Mouse (Mus musculus) forebrain, embryonic 14.5 days (tissue): ENCODE data around the gene Mrpl53. TPM values are rescaled to one million over a fixed set of nuclear protein-coding genes. Genes with fewer than 3 reads are reported as not detected.
A peak's percentile ranks its signal among the peaks of the same experiment; 100 is the strongest.

Source experiments
- ATAC-seq: fragments of 200-750 bp; cut with Nextera tagmentation; 2 replicates; pipeline ENCODE4 v1.8.0; 2017; ENCODE audit warnings: mild to moderate bottlenecking, moderate library complexity
- DNase-seq: peaks from one replicate; pipeline ENCODE4 v3.0.0-alpha.2; 2015; ENCODE audit warnings: low spot score
- H3K27ac ChIP-seq: fragments of 300-500 bp; sonication (generic); 2 replicates; pipeline ENCODE4 v1.5.1; 2014; ENCODE audit warnings: low read depth, mild to moderate bottlenecking, control low read depth, low read length, moderate library complexity
- H3K27me3 ChIP-seq: fragments of 300-500 bp; sonication (generic); replicated peaks from 2 replicates; pipeline ENCODE4 v1.6.1; 2014; ENCODE audit warnings: low read length, control low read depth, mixed read lengths; ENCODE audit not compliant: control insufficient read depth, insufficient read depth
- H3K36me3 ChIP-seq: fragments of 300-500 bp; sonication (generic); 2 replicates; pipeline ENCODE4 v1.6.1; 2014; ENCODE audit warnings: low read length, control low read depth; ENCODE audit not compliant: control insufficient read depth, insufficient read depth
- H3K4me1 ChIP-seq: fragments of 300-500 bp; sonication (generic); 2 replicates; pipeline ENCODE4 v1.6.1; 2014; ENCODE audit warnings: antibody characterized with exemption, low read length, control low read depth; ENCODE audit not compliant: control insufficient read depth, insufficient read depth
- H3K4me2 ChIP-seq: fragments of 300-500 bp; sonication (generic); 2 replicates; pipeline ENCODE4 v1.6.1; 2014; ENCODE audit warnings: mild to moderate bottlenecking, control low read depth, low read length
- H3K4me3 ChIP-seq: fragments of 300-500 bp; sonication (generic); 2 replicates; pipeline ENCODE4 v1.5.1; 2014; ENCODE audit warnings: low read depth, low read length, control low read depth
- H3K9ac ChIP-seq: fragments of 300-500 bp; sonication (generic); 2 replicates; pipeline ENCODE4 v1.6.1; 2014; ENCODE audit warnings: mild to moderate bottlenecking, low read length, control low read depth, moderate library complexity
- H3K9me3 ChIP-seq: fragments of 300-500 bp; sonication (generic); replicated peaks from 2 replicates; pipeline ENCODE4 v1.6.1; 2016; ENCODE audit warnings: low read length, control low read depth, mixed read lengths; ENCODE audit not compliant: control insufficient read depth
- WGBS: fragments of 180-500 bp; shearing (Covaris S2); extraction: QIAGEN DNeasy Blood & Tissue Kit; methylation state at CpG from one replicate; pipeline ENCODE4 v1.1.7; 2014; 5-methylcytosine and 5-hydroxymethylcytosine counted together
- polyA plus RNA-seq: library from polyadenylated mRNA; unstranded; fragments of >200 nt; fragmentation: Nextera tagmentation; extraction: Ambion mirVana; gene quantifications from 2 replicates; pipeline ENCODE4 v1.2.1, GENCODE M21; 2014

The Mrpl53 gene
- polyA plus RNA-seq, 1 experiment from 2014 or later: 154 TPM

- H3K9me3 ChIP-seq: no peaks in the 10 kb centered on the region
- no peak overlapping the region for H3K27ac ChIP-seq
- H3K4me3 ChIP-seq: 0 out of 2 replicates have a peak overlapping the region, but pooled peaks have one; percentile 9
- ATAC-seq (0 out of 2 replicates have a peak, but pooled peaks have one; percentile 9), DNase-seq (peak; percentile 38)
- H3K27me3 ChIP-seq: peaks cover 89% of the 10 kb centered on the region
- H3K36me3 ChIP-seq: no peaks in the 10 kb centered on the region
- no peak overlapping the region for H3K9ac ChIP-seq
- no peaks in the 10 kb centered on the region; the same call in 1 of the 2 replicates for H3K4me1 ChIP-seq
- WGBS: under 1% methylated on average over 55 of the region's 58 CpGs
- H3K4me2 ChIP-seq: 0 out of 2 replicates have a peak overlapping the region, but pooled peaks have one; percentile 16
These were observed 38.3 kb upstream of the Mrpl53 start for GRCm38 (mm10) chr6:83070311-83071219.

GRCm38 (mm10) chr6:83071220-83071619, 37.6 kb upstream of the Mrpl53 start:
- Histone ChIP-seq H3K27ac (no peak overlapping the region), H3K9me3 (no peaks in the 10 kb centered on the region), H3K4me2 (no peak overlapping the region), H3K36me3 (no peaks in the 10 kb centered on the region), H3K4me3 (no peak overlapping the region), H3K9ac (no peak overlapping the region), H3K4me1 (no peaks in the 10 kb centered on the region; the same call in 1 of the 2 replicates), H3K27me3 (peaks cover 89% of the 10 kb centered on the region)
- WGBS: under 1% methylated on average over 24 of the region's 24 CpGs
- ATAC-seq (peak; percentile 24; the same call in 1 of the 2 replicates), DNase-seq (no peak)

GRCm38 (mm10) chr6:83074979-83075378, 33.9 kb upstream of the Mrpl53 start:
- Histone ChIP-seq H3K27ac (no peak overlapping the region), H3K4me3 (no peak overlapping the region), H3K4me1 (peaks cover 5% of the 10 kb centered on the region), H3K27me3 (peaks cover 56% of the 10 kb centered on the region), H3K9me3 (no peaks in the 10 kb centered on the region), H3K4me2 (no peak overlapping the region), H3K9ac (no peak overlapping the region), H3K36me3 (peaks cover 4% of the 10 kb centered on the region; the same call in 1 of the 2 replicates)
- DNase-seq (no peak), ATAC-seq (no peak)
- whole genome bisulfite sequencing: 17% methylated on average over 2 of the region's 2 CpGs

GRCm38 (mm10) chr6:83077630-83078323, 31.1 kb upstream of the Mrpl53 start, which contains the start of gene Pcgf1:
Pcgf1 (plus strand) TSS chr6:83077869.
- peaks cover 35% of the 10 kb centered on the region for H3K27me3 ChIP-seq
- peak within 1 kb of the TSS; percentile 89 for H3K27ac ChIP-seq
- 0% methylated on average over 51 of the region's 54 CpGs for WGBS
- ATAC-seq: peak; percentile 66
- peak; percentile 49 for DNase-seq
- H3K4me3 ChIP-seq: peak within 1 kb of the TSS; percentile 72
- peaks cover 5% of the 10 kb centered on the region; the same call in 1 of the 2 replicates for H3K4me1 ChIP-seq
- H3K4me2 ChIP-seq: peak within 1 kb of the TSS; percentile 97
- H3K9me3 ChIP-seq: no peaks in the 10 kb centered on the region
- H3K36me3 ChIP-seq: peaks cover 22% of the 10 kb centered on the region
- H3K9ac ChIP-seq: peak within 1 kb of the TSS; percentile 80

- H3K27ac ChIP-seq: peak overlapping the region; percentile 89
- DNase-seq: peak; percentile 99
- no peaks in the 10 kb centered on the region for H3K9me3 ChIP-seq
- peaks cover 36% of the 10 kb centered on the region for H3K27me3 ChIP-seq
- peak overlapping the region; percentile 80 for H3K9ac ChIP-seq
- peak overlapping the region; percentile 97 for H3K4me2 ChIP-seq
- H3K4me1 ChIP-seq: peaks cover 5% of the 10 kb centered on the region; the same call in 1 of the 2 replicates
- WGBS: under 1% methylated on average over 46 of the region's 46 CpGs
- H3K4me3 ChIP-seq: peak overlapping the region; percentile 72
- H3K36me3 ChIP-seq: peaks cover 22% of the 10 kb centered on the region
- peak; percentile 96 for ATAC-seq
These were observed 30.4 kb upstream of the Mrpl53 start for GRCm38 (mm10) chr6:83078324-83078858.

- Histone ChIP-seq H3K4me1 (peaks cover 5% of the 10 kb centered on the region; the same call in 1 of the 2 replicates), H3K9ac (no peak overlapping the region), H3K27me3 (peaks cover 41% of the 10 kb centered on the region), H3K36me3 (peaks cover 22% of the 10 kb centered on the region), H3K4me3 (no peak overlapping the region), H3K27ac (no peak overlapping the region), H3K9me3 (no peaks in the 10 kb centered on the region), H3K4me2 (no peak overlapping the region)
- WGBS: 97% methylated on average over 5 of the region's 5 CpGs
- ATAC-seq: no peak
- DNase-seq: no peak
These were observed 28.6 kb upstream of the Mrpl53 start for GRCm38 (mm10) chr6:83080210-83080609.

GRCm38 (mm10) chr6:83083497-83083896, 25.3 kb upstream of the Mrpl53 start:
- Histone ChIP-seq H3K4me2 (no peak overlapping the region), H3K9ac (no peak overlapping the region), H3K27ac (no peak overlapping the region), H3K9me3 (no peaks in the 10 kb centered on the region), H3K4me1 (peaks cover 5% of the 10 kb centered on the region; the same call in 1 of the 2 replicates), H3K4me3 (no peak overlapping the region), H3K27me3 (peaks cover 59% of the 10 kb centered on the region), H3K36me3 (peaks cover 22% of the 10 kb centered on the region)
- WGBS: 14% methylated on average over 5 of the region's 5 CpGs
- ATAC-seq (no peak), DNase-seq (no peak)

GRCm38 (mm10) chr6:83084477-83084876, 24.4 kb upstream of the Mrpl53 start:
- H3K9me3 ChIP-seq: no peaks in the 10 kb centered on the region
- no peaks in the 10 kb centered on the region for H3K4me1 ChIP-seq
- H3K36me3 ChIP-seq: peaks cover 22% of the 10 kb centered on the region
- DNase-seq: no peak
- H3K27me3 ChIP-seq: peaks cover 66% of the 10 kb centered on the region
- no peak overlapping the region for H3K9ac ChIP-seq
- 2% methylated on average over 6 of the region's 6 CpGs for WGBS
- no peak for ATAC-seq
- no peak overlapping the region for H3K27ac ChIP-seq
- no peak overlapping the region for H3K4me2 ChIP-seq
- no peak overlapping the region for H3K4me3 ChIP-seq
